Mouse (Mus musculus): ENCODE data around the gene Boc. TPM values are rescaled to one million over a fixed set of nuclear protein-coding genes. Genes with fewer than 3 reads are reported as not detected.

Boc gene
- polyA plus RNA-seq, 1 experiment from 2014 or later, result 8.3 TPM

DNA sequence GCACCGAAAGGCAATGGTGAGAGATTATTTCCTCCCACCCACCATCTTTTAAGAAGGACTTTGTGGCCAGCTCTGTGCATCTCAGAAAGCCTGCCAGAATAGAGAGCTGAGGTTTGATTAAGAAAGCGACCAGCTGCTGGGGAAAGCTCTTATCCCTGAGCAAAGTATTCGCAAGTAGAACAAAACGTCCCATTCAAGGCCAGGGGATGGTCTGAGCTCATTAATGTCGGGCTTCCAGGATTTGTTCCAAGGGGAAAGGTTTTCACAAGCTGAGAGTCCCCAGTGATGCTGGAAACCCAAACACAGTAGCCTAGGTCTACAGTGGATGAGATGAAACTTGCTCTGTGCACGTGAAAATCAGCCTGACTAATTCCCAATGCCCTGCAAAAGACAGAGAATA is 64.8 kb downstream of the Boc start:
- no peaks in the 10 kb centered on the region for H3K9me3 ChIP-seq (replicated peaks; ENCODE audit: control insufficient read depth, low read length)
- ATAC-seq (replicated peaks; ENCODE audit: extremely low read depth, insufficient read depth, low FRiP score), result peak; percentile 33
- H3K36me3 ChIP-seq (ENCODE audit: control insufficient read depth, insufficient read depth), result peaks cover 15% of the 10 kb centered on the region
- H3K27ac ChIP-seq (ENCODE audit: low read length), result peak overlapping the region; percentile 8
- no peak overlapping the region for H3K9ac ChIP-seq (ENCODE audit: low read length)
- no peaks in the 10 kb centered on the region for H3K27me3 ChIP-seq (ENCODE audit: control insufficient read depth, insufficient read depth, low read length)
- 57% methylated on average over 6 of the region's 6 CpGs for WGBS
- 0 out of 2 replicates have a peak, but pooled peaks cover 6% of the 10 kb centered on the region for H3K4me1 ChIP-seq (ENCODE audit: control insufficient read depth, insufficient read depth, low read length)
- H3K4me2 ChIP-seq (ENCODE audit: low read depth, low read length), result no peak overlapping the region
- H3K4me3 ChIP-seq (ENCODE audit: low read length), result no peak overlapping the region

DNA sequence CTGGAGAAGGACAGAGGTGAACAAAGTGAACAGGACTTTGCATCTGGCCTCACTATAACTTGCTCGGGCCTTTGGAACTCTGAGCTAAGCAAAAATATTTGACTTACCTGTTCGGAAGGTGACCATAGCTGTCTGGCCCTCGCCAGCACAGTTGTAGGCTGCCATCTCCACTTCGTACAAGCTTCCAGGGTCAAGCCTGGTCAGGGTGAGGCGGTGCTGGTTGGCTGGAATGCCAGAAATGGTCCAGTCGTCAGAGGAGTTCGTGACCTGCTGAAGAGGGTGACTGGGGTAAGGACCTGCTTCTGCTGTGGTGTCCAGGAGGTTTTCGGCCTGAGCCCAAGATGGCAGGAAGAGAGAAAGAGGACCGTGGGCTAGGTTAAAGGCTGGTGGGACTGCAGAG is 66.0 kb downstream of the Boc start:
- H3K27ac ChIP-seq (ENCODE audit: low read length), result no peak overlapping the region
- H3K4me1 ChIP-seq (ENCODE audit: control insufficient read depth, insufficient read depth, low read length), result 0 out of 2 replicates have a peak, but pooled peaks cover 6% of the 10 kb centered on the region
- no peaks in the 10 kb centered on the region for H3K27me3 ChIP-seq (ENCODE audit: control insufficient read depth, insufficient read depth, low read length)
- no peak overlapping the region for H3K9ac ChIP-seq (ENCODE audit: low read length)
- 76% methylated on average over 9 of the region's 9 CpGs for WGBS
- H3K4me2 ChIP-seq (ENCODE audit: low read depth, low read length), result no peak overlapping the region
- ATAC-seq (replicated peaks; ENCODE audit: extremely low read depth, insufficient read depth, low FRiP score), result no peak
- no peak overlapping the region for H3K4me3 ChIP-seq (ENCODE audit: low read length)
- H3K36me3 ChIP-seq (ENCODE audit: control insufficient read depth, insufficient read depth), result peaks cover 10% of the 10 kb centered on the region
- H3K9me3 ChIP-seq (replicated peaks; ENCODE audit: control insufficient read depth, low read length), result no peaks in the 10 kb centered on the region

DNA sequence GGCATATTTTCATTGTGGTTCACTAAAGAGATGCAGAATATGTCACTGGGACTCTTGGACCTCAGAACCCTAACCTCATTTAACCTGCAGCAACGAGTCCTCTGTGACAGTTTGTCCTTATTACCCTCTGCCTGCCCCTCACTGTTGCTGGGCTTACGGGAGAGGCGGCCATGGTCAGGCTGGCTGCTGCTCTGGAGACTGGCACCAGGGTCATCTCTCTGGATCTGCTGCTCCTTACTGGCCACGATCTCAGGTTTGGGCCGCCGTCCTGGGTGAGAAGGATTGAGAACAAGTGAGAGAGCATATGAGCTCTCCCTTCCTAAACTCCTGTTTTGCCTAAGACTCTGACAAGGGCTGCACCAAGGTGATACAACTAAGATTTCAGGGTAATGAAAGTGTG is 66.5 kb downstream of the Boc start:
- Histone ChIP-seq H3K9me3 (replicated peaks; ENCODE audit: control insufficient read depth, low read length) (no peaks in the 10 kb centered on the region), H3K27ac (ENCODE audit: low read length) (no peak overlapping the region), H3K36me3 (ENCODE audit: control insufficient read depth, insufficient read depth) (peaks cover 10% of the 10 kb centered on the region; the same call in 1 of the 2 replicates), H3K27me3 (ENCODE audit: control insufficient read depth, insufficient read depth, low read length) (no peaks in the 10 kb centered on the region), H3K4me2 (ENCODE audit: low read depth, low read length) (no peak overlapping the region), H3K4me3 (ENCODE audit: low read length) (no peak overlapping the region), H3K4me1 (ENCODE audit: control insufficient read depth, insufficient read depth, low read length) (0 out of 2 replicates have a peak, but pooled peaks cover 6% of the 10 kb centered on the region), H3K9ac (ENCODE audit: low read length) (no peak overlapping the region)
- 89% methylated on average over 6 of the region's 6 CpGs for WGBS
- no peak for ATAC-seq (replicated peaks; ENCODE audit: extremely low read depth, insufficient read depth, low FRiP score)

DNA sequence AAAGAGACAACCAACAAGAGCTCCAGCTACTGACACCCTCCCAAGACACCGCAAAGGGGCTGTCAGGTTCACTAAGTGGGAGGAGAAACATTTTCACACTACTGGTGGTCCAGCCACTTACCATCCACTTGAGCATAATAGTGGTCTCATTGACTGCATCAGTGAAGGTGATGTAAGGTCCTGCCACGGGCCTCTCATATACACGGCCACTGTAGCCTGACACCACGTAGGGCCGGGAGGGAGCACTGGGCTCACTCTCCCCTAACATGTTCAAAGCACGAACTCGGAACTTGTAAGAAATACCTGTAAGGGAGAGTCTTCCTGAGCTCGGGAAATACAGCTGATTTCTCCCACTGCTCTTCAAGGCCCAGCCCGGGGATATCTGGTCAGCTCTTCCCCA is 67.6 kb downstream of the Boc start:
- no peaks in the 10 kb centered on the region for H3K27me3 ChIP-seq (ENCODE audit: control insufficient read depth, insufficient read depth, low read length)
- no peak overlapping the region for H3K9ac ChIP-seq (ENCODE audit: low read length)
- 0 out of 2 replicates have a peak, but pooled peaks cover 6% of the 10 kb centered on the region for H3K4me1 ChIP-seq (ENCODE audit: control insufficient read depth, insufficient read depth, low read length)
- 79% methylated on average over 9 of the region's 9 CpGs for WGBS
- no peaks in the 10 kb centered on the region for H3K9me3 ChIP-seq (replicated peaks; ENCODE audit: control insufficient read depth, low read length)
- H3K4me2 ChIP-seq (ENCODE audit: low read depth, low read length), result no peak overlapping the region
- no peak overlapping the region for H3K27ac ChIP-seq (ENCODE audit: low read length)
- no peak overlapping the region for H3K4me3 ChIP-seq (ENCODE audit: low read length)
- peaks cover 12% of the 10 kb centered on the region; the same call in 1 of the 2 replicates for H3K36me3 ChIP-seq (ENCODE audit: control insufficient read depth, insufficient read depth)
- no peak for ATAC-seq (replicated peaks; ENCODE audit: extremely low read depth, insufficient read depth, low FRiP score)

DNA sequence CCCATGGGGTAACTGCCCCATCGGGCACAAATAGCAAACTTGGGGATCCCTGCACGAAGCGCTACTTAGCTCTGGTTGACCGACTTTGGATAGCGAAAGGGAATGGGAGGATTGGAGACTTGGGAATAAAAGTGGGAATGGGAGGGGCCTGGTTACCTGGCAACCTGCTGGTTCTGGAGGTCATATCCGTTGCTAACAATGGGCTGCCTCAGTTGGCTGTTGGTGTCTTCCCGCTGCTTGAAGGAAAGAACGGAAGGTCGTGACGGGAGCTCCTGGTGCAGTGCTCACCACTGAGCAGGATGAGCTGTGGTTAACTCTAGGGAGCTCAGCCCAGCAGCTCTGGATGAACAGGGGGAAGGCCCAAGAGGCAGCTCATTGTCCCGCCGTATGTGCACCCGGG is 71.5 kb downstream of the Boc start:
- no peak for ATAC-seq (replicated peaks; ENCODE audit: extremely low read depth, insufficient read depth, low FRiP score)
- Histone ChIP-seq H3K9me3 (replicated peaks; ENCODE audit: control insufficient read depth, low read length) (no peaks in the 10 kb centered on the region), H3K4me1 (ENCODE audit: control insufficient read depth, insufficient read depth, low read length) (no peaks in the 10 kb centered on the region), H3K4me2 (ENCODE audit: low read depth, low read length) (no peak overlapping the region), H3K9ac (ENCODE audit: low read length) (no peak overlapping the region), H3K36me3 (ENCODE audit: control insufficient read depth, insufficient read depth) (peaks cover 7% of the 10 kb centered on the region; the same call in 1 of the 2 replicates), H3K4me3 (ENCODE audit: low read length) (no peak overlapping the region), H3K27ac (ENCODE audit: low read length) (no peak overlapping the region), H3K27me3 (ENCODE audit: control insufficient read depth, insufficient read depth, low read length) (no peaks in the 10 kb centered on the region)
- 88% methylated on average over 13 of the region's 13 CpGs for WGBS

DNA sequence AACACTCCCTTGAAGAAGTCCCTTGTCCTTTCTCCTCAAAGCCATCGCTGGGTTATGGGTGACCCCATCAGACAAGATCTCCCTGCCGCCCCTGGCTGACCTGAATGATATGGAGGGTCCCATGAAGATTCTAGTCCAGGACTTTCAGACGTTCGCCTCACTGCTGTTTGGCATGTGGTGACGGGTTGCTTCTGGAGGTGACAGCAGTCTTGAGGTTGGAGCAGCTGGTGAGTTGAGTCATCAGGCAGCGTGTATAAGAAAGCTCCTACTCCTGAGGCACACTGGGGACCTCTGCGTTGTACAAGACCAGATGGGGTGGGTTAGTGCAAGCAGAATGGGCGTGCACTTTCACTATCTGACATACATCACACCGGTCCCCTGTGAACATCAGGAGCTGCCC is 72.1 kb downstream of the Boc start:
- WGBS, result 81% methylated on average over 9 of the region's 9 CpGs
- H3K36me3 ChIP-seq (ENCODE audit: control insufficient read depth, insufficient read depth), result peaks cover 7% of the 10 kb centered on the region; the same call in 1 of the 2 replicates
- H3K4me2 ChIP-seq (ENCODE audit: low read depth, low read length), result no peak overlapping the region
- ATAC-seq (replicated peaks; ENCODE audit: extremely low read depth, insufficient read depth, low FRiP score), result no peak
- H3K27me3 ChIP-seq (ENCODE audit: control insufficient read depth, insufficient read depth, low read length), result no peaks in the 10 kb centered on the region
- no peaks in the 10 kb centered on the region for H3K9me3 ChIP-seq (replicated peaks; ENCODE audit: control insufficient read depth, low read length)
- H3K27ac ChIP-seq (ENCODE audit: low read length), result no peak overlapping the region
- H3K4me3 ChIP-seq (ENCODE audit: low read length), result no peak overlapping the region
- H3K9ac ChIP-seq (ENCODE audit: low read length), result no peak overlapping the region
- no peaks in the 10 kb centered on the region for H3K4me1 ChIP-seq (ENCODE audit: control insufficient read depth, insufficient read depth, low read length)

DNA sequence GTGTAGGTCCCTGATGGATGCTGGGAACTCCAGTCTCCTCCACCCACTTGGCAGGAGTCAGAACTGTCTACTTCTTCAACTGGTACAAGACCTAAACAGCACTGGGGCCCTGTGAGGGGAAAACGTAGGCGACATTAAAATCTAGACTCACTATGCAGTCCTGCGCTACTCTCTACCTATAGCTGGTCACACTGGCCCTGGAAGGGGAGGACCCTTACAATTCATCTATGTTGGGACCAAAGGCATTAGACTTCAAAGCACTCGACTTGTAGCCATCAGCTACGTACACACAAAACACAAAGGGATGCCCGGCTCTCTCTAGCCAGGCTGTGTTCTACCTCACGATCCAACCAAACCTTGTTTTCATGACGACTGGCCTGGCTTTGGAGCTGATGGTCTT is 73.0 kb downstream of the Boc start:
- ATAC-seq (replicated peaks; ENCODE audit: extremely low read depth, insufficient read depth, low FRiP score), result no peak
- WGBS, result 79% methylated on average over 8 of the region's 8 CpGs
- Histone ChIP-seq H3K9ac (ENCODE audit: low read length) (no peak overlapping the region), H3K27ac (ENCODE audit: low read length) (no peak overlapping the region), H3K4me1 (ENCODE audit: control insufficient read depth, insufficient read depth, low read length) (no peaks in the 10 kb centered on the region), H3K4me2 (ENCODE audit: low read depth, low read length) (no peak overlapping the region), H3K9me3 (replicated peaks; ENCODE audit: control insufficient read depth, low read length) (no peaks in the 10 kb centered on the region), H3K36me3 (ENCODE audit: control insufficient read depth, insufficient read depth) (peaks cover 7% of the 10 kb centered on the region; the same call in 1 of the 2 replicates), H3K27me3 (ENCODE audit: control insufficient read depth, insufficient read depth, low read length) (no peaks in the 10 kb centered on the region), H3K4me3 (ENCODE audit: low read length) (no peak overlapping the region)

DNA sequence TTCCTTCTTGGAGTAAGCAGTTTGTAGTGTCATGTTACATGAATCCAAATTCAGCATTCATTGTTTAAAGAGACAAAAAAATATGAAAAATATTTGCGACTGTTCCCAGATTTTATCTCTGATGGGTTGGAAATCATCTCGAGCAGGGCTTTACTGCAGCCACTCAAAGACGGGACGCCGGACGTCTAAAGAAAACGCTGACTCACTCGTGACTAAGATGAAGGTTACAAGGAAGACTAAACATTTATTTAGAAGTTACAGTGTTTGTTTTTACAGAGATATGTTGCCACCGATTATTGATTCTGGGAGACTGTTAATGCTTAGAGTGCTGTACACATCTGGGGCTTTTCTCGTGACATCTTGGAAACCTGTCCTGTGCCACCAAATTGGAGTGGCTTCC is 73.9 kb downstream of the Boc start:
- WGBS, result 72% methylated on average over 10 of the region's 10 CpGs
- H3K4me3 ChIP-seq (ENCODE audit: low read length), result no peak overlapping the region
- no peak overlapping the region for H3K4me2 ChIP-seq (ENCODE audit: low read depth, low read length)
- H3K9ac ChIP-seq (ENCODE audit: low read length), result no peak overlapping the region
- no peak overlapping the region for H3K27ac ChIP-seq (ENCODE audit: low read length)
- no peak for ATAC-seq (replicated peaks; ENCODE audit: extremely low read depth, insufficient read depth, low FRiP score)
- H3K9me3 ChIP-seq (replicated peaks; ENCODE audit: control insufficient read depth, low read length), result no peaks in the 10 kb centered on the region
- no peaks in the 10 kb centered on the region for H3K4me1 ChIP-seq (ENCODE audit: control insufficient read depth, insufficient read depth, low read length)
- H3K27me3 ChIP-seq (ENCODE audit: control insufficient read depth, insufficient read depth, low read length), result no peaks in the 10 kb centered on the region
- H3K36me3 ChIP-seq (ENCODE audit: control insufficient read depth, insufficient read depth), result peaks cover 4% of the 10 kb centered on the region; the same call in 1 of the 2 replicates

DNA sequence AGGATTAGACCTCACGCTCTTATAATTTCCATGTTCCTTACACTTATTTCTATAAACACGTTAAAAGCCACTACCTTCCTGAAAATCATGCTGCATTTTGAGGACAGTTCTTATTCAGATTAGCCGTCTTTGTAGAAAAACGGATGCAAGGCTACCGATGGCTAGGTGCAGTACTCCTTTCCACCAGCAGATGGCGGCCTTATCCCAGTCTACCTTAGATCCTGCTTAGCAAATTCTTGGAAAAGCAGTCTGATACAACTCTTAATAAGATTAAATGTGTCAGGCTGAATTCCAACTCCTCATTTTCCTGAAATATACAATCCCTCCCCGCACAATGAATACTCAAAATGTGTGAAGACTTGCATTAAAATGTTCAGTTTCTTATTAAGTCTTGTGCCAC is 74.6 kb downstream of the Boc start:
- H3K4me2 ChIP-seq (ENCODE audit: low read depth, low read length), result no peak overlapping the region
- no peaks in the 10 kb centered on the region for H3K4me1 ChIP-seq (ENCODE audit: control insufficient read depth, insufficient read depth, low read length)
- H3K27ac ChIP-seq (ENCODE audit: low read length), result no peak overlapping the region
- H3K4me3 ChIP-seq (ENCODE audit: low read length), result no peak overlapping the region
- no peaks in the 10 kb centered on the region for H3K9me3 ChIP-seq (replicated peaks; ENCODE audit: control insufficient read depth, low read length)
- no peaks in the 10 kb centered on the region for H3K27me3 ChIP-seq (ENCODE audit: control insufficient read depth, insufficient read depth, low read length)
- no peak overlapping the region for H3K9ac ChIP-seq (ENCODE audit: low read length)
- no peak for ATAC-seq (replicated peaks; ENCODE audit: extremely low read depth, insufficient read depth, low FRiP score)
- 6% methylated on average over 7 of the region's 7 CpGs for WGBS
- H3K36me3 ChIP-seq (ENCODE audit: control insufficient read depth, insufficient read depth), result peaks cover 2% of the 10 kb centered on the region; the same call in 1 of the 2 replicates

Data from heart, embryonic 16.5 days (tissue).